Mouse (Mus musculus) layer of hippocampus, adult 18-20 months (tissue): Measurements from ENCODE around the gene Baiap3. TPM values are rescaled to one million over a fixed set of nuclear protein-coding genes. Genes with fewer than 3 reads are reported as not detected.

Experiments
- DNase-seq, 2 experiments: peaks; one replicate each; pipeline ENCODE4 v3.0.0; 2022; ENCODE audit warnings: low spot score in 2 of 2
- long read RNA-seq: library from polyadenylated mRNA; stranded (forward); transcript quantifications from one replicate; pipeline ENCODE4 v2.0.0, GENCODE M21; 2021
- total RNA-seq, 2 experiments: library from RNA; stranded (reverse); gene quantifications; 2 replicates each; pipeline ENCODE4 v1.2.3; 2021

Gene Baiap3
- total RNA-seq = 1 to 10 TPM; 5.8 to 7.8 TPM
- long read RNA-seq, full-length matches to known transcripts = 2 of 6 reads
- long read RNA-seq, partial matches to known transcripts = 2 of 6 reads
- long read RNA-seq, other reads (novel, unspliced or antisense) = 2 of 6 reads

DNA sequence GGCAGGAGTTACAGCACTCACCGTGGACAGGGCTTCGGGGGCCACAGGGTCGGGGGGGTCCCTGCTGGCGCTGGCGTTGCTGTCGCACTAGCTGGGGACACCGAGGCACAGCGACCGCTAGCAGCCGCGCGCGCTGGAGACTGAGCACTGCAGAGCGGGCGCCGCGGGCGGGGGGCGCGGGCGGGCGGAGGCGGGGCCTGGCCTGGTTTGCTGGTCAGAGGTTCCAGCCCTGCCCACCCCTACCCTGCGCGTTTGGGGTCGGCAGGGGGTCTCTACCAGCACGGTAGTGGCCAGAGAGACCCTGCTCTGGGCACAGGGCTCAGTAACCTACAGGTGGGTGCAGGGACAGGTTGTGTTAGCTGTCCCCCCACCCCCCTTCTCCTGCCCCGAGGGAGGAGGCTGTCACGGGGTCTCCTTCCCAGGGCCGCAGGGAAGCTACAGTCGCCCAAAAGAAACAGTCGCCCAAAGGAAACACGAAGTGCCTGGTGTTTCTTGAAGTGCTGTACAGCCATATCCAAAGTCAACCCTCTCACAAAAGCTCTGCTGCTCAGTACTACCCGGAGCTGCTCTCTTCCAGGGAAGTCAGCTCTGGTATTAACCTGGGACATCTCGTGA, at the start of gene Baiap3:
TSS of gene Baiap3 (minus strand) at position 225 of the 615 bp plus-strand sequence.
- DNase-seq = no peak

DNA sequence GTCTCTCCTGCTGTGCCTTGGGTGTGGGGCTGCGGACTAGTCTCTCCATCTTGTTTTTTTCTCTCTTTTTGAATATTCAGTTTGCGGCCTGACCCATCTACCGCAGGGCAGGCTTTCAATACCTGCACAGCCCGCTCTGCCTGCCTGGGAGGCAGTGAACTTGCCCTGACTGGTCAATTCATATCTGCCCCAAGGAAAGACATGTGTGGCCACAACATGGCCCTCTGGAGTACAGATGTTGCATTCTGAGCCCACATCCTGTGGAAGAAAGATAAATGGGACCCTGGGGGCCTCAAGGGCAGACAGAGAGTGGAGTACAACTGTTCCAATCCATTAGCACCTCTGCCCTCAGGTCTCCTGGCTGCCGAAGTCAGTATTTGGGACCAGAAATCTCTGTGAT, 41.9 kb upstream of the Baiap3 start, which contains the start of gene Prss34:
TSS of gene Prss34 (plus strand) at position 301 of the 400 bp plus-strand sequence.
- DNase-seq = no peak

DNA sequence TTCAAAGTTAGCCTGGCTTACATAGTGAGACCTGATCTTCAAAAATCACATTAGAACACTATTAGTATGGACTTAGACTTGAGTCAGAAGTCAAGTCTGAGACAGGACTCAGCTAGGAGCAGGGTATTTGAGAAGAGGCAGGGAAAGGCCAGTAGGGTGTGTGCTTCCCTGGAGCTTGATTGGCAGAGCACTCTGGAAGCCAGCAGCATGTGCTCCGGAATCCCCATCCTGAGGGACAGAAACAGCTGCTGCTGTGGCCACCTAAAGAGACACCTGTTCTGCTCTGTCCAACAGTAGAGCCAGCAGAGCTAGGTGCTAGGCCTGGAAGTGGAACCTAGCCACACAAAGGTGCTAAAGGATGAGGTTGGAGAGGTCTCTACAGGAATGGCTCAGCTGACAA, 37.9 kb upstream of the Baiap3 start:
- no peak for DNase-seq

DNA sequence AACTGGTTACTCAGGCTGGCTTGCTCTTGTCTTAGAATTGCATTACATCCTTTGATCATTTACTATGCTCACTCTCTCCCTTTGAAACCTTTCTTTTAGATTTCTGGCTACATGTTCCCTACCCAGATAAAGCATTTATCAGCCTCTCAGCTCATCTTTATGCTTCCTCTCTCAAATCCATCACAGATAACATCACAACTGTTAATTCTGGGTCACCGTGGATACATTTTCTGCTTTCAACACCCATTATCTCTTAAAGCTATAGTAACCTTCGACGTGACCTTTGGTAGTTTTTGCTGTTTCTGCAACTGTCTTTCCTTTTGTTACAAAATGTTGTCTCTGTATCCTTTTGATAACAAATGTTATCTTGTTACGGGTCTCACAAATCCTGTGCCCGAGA, 37.3 kb upstream of the Baiap3 start:
- no peak for DNase-seq

DNA sequence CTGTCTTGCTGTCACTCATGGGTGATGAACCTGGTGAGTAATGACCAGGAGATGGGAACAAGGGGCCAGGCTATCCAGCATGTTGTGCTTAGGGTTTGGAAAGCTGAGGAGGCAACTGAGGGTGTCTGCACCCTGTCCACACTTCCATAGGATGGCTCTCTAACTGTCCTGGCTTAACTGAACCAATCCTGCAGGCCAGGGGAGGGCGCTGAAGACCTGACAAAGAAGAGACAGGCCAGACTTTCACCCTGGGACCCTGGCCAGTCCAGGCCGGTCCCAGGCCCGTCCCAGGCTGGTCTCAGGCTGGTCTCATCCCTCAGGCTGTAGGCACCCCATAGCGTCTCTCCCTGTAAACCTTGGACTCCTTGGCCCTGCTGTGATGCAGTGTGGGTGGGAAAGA, 34.2 kb upstream of the Baiap3 start:
- DNase-seq = no peak

DNA sequence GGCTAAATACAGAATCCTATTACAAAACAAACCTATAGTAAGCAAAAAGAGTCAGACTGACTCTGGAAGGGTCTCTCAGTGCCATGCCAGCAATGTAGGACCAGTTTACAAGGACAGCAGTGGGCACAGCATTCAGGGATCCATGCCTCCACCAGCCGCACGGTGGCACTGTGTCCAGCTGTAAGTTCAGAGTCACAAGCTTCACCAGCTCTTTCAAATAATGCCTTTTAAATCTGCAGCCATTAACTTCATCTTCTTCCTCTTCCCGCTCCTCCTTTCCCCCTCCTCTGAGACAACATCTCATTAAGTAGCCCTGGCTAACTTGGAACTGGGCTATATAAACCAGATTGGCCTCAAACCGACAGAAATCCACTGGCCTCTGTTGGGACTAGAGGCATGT, 32.7 kb upstream of the Baiap3 start:
- DNase-seq = peak in 1 of 2 experiments; percentile 60

DNA sequence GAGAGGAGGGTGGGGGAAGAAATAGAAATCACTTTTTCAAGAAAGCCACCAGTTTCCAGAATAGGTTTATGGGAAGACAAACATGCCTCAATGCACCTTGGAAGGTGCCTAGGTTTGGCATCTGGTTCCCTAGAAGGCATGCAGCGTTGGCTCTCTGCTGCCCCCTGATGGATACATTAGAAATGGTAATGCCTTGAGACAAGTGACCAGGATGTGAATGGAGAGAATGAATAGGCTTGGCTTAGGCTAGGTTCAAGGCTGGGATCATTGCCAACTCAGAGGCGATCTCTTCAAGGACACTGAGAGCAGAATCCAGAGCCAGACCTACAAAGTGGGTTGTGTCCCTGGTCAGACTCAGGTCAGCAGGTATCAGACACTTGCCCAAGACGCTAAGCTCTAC, 28.9 kb upstream of the Baiap3 start:
- peak in 1 of 2 experiments; percentile 54 for DNase-seq

DNA sequence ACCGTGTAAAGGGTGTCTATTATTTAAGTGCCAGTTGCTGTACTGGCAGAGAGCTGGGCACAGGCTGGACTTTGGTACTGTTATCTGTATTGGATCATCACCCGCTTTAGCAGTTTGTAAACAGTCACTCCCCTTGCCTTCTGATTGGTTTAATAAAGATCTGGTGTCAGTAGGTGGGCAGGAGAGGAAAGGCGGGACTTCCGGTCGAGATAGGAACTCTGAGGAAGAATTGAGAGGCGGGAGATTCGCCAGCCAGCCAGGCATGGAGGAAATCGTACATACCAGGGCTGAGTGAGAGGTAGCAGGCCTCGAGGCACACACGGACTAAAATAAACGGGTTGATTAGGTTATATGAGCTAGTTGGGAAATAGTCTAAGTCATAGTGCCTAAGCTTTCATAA, 26.0 kb upstream of the Baiap3 start:
- DNase-seq = peak in 1 of 2 experiments; percentile 16

DNA sequence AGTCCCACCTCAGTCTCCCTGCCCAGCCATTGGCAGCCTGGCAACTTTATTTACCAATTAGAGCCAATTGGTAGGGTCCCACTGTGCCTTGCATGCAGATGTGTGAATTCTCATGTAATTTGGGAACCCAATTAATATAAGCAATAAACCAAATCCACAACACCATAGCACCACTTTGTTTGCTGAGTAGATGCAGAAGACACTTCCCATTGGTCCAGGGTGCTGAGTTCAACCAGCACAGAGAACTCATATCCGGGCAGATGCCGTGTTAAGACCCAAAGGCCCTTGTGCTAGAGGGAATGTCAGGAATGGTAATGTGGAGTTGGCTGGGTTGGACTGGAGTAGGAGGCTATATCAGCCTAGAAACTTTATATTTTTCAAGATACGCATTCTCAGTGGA, 19.7 kb upstream of the Baiap3 start:
- DNase-seq = no peak

DNA sequence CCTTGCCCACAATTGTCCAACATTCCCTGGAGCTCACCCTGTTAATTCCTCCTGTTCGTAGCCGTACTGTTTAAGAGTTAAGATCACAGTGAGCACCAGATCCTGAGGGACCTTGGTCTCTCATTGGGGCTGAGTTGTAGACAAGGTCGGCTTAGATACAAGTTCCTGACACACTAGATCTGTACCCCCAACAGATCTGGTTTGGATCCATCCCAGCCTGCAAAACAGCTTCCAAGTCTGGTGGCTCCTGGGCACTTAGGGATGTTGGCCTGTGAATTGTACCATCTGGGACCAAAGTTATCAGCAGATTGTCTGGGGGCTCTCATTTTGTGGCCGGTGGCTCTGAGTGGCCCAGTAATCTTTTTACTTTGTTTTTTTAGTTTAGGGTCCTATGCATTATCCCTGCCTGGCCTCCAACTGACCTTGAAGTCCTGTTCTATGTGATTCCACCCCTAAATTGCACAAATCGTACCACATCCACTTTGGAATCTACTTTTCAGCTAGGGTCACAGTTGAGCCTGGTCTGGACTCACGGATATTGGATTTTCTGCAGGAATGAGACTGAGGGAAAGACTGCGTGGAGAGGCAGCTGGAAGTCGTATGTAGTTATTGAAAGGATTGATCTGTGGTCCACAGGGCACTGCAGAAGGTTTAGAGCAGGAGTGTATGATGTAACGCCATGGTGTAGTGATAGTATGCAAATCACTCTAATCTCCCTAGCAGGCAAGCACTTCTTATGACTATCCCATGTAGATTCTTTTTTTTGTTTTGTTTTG, 18.6 kb upstream of the Baiap3 start, which contains the start of gene Ube2i:
TSS of gene Ube2i (minus strand) at position 52 of the 776 bp plus-strand sequence.
- DNase-seq = no peak

DNA sequence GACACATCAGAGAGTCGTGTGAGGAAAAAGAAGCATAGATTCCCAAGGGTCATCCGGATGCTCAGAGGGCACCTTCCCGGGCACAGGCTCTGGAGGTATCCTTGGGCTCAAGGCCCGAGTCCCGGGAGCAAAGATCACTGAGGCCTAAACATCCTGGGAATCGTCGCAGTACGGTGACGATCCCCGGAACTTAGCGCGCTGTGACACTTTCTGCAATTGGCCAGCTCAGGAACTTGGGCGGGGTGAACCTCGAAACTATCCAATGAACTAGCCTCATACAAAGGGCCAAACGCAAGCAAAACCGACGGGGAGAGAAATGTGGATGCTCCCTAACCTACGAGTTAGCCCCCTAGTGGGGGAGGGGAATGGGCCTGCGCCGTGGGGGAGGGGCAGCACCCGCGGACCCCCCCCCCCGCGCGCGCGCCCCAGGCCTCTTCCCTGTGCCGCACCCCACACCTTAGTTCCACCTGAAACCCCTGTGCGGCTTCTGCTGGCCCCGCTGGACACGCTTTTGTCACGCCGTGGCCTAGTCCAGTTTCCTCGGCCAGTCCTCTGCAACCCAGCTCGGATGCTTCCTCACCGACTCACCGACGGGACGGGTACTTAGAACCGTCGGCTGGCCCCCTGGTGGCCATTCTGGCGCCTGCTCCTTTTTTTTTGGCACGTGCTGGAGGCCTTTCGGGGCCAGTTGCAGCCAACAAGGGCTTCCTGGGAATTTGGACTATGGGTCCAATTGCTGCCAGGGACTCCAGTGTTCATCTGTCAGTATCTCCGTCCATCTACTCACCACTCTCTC, 17.7 kb upstream of the Baiap3 start:
- peak; percentile 93 to 98 for DNase-seq

DNA sequence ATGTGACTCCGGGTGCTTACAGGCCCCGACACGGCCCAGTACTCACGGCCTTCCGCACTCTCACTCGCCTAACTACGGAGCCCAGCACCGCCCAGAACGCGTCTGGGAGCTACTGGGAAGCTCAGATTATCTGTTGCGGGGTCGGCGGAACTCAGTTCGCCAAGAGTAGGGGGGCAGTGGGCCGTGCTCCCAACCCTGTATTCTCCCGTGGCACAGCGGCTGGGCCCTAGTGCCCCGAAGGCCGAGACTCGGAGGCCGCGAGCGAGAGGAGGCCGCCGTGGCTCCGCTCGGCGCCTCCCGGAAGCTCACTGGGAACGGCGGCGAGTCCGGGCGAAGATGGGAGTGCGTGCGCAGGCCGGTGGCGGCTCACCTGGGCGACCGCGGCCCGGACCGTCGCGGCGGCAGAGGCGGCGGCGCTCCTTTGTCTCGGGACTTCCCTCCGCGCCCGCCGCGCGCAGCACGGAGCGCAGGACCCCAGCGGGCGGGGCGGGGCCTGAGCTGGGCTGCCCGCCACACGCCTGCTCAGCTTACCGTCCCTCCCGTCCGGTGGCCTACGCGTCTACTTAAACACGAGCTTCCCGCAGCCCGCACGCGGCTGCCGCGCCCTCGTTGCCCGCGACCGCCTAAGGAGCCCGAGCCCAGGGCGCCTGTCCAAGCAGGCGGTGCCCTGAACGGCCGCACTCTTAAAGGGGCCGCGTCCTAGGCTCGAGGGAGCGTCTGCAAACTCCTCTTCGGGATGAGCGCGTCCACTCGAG, 17.0 kb upstream of the Baiap3 start:
- DNase-seq = peak; percentile 89 to 95

DNA sequence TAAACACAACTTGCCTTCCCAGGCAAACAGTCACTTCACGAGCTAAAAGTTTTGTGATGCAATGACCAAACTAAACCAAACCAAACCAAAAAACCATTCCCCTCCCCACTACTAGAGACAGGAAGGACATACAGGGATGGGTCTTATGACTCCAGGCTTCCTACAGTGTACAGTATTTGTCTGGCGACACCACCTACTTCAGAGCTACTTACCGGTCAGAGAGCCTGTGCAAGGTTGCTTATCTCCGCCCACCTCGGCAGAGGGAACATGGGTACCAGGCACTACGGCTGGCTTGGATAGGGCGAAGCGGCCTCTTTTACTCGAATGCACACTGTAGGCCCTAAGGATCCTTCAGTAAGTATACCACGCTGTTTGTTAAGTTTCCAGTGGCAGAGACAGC, 16.2 kb upstream of the Baiap3 start:
- no peak for DNase-seq

DNA sequence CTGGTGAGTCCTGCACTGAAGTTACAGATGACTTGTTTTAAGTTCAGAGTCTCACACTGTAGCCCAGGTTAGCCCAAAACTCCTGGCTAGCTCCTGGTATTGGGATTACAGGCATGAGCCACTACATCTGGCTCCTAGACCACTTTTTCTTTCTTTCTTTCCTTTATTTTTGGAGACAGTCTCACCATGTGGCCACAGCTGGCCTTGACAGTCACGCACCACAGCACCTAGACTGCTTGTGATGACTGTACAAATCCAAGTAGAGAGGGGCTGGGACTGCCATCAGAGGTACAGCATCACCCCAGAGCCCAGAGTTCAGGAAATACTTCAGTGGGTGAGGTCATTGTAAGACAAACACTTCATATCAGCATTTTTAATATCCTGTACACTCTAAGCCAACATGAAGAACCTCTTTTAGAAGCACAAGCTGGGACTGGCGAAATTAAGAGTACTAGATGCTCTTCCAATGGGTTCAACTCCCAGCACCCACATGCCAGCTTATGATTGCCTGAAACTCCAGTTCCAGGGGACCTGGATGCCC, 14.7 kb upstream of the Baiap3 start:
- no peak for DNase-seq

DNA sequence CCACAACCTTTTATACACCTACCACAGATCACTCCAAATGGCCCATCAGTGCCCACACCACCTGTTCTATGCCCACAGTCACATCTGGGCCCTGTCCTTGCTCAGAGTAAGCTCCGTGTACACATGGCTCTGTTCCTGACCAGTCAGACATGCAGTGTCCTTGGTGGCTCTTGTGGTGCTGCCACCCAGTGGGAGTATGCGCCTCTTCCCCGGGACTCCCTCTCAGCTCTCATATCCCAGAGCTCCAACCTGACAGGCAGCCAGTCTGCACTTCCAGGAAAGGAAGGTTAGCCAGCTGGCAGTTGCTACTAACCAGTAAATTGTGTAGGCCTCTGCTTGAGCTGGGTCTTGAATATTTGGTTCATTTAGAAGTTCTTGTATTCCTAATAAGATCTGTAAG, 8.3 kb upstream of the Baiap3 start:
- peak; percentile 37 to 57 for DNase-seq

DNA sequence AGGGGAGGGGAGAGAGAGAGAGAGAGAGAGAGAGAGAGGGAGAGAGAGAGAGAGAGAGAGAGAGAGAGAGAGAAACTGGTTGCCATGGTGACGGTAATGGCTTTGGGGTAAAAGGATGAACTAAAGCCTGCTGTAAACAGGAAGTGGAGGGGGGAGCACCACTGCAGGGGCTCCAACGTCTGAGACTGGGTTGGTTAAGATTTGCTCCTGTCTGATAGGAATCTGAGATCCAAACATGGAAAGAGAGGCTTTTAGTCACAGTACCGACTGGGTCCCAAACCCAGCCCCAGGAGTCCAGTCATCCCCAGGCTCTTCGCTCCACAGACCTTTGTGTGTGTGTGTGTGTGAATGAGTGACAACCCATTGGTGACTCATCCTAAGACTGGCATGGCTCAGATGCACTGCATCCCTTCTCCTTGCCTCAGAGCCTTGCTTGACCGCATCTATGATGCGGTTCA, 1.7 kb upstream of the Baiap3 start:
- no peak for DNase-seq

DNA sequence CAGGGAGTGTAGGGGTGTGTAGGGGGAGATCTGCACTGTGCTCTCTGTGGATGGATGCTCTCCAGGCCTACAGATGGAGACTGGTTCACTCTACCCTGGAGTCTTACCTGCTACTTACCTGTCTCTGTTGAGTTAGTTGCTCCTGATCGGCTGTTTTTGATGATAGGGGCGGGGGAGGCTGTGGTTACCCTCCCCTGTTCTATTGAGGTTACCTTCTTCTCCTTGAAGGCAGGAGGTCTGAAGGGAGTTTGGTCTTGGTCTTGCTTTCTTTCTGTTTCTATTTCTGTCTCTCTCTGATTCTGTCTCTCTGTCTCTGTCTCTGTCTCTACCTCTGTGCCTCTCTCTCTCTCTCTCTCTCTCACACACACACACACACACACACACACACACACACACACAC, 1.1 kb downstream of the Baiap3 start:
- DNase-seq = no peak

DNA sequence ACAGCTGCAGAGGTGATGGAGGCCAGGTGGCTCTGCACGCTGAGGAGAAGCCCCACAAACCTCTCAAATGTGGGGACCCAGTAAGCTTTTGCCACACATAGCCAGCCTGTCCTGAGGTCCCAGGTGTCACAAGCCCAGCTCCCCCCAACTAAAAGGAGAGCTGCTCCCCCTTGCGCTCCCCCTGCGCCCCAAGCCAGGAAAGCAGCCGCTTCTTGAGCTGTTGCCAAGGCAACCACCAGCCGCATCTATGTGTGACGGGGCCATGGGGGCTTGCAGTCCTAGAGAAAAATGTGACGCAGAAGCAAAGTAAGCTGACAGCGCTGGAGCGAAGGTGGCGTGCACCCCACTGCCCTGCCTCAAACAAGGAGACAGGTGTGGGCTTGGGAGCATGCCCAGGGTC, 2.4 kb downstream of the Baiap3 start:
- peak in 1 of 2 experiments; percentile 58 for DNase-seq

DNA sequence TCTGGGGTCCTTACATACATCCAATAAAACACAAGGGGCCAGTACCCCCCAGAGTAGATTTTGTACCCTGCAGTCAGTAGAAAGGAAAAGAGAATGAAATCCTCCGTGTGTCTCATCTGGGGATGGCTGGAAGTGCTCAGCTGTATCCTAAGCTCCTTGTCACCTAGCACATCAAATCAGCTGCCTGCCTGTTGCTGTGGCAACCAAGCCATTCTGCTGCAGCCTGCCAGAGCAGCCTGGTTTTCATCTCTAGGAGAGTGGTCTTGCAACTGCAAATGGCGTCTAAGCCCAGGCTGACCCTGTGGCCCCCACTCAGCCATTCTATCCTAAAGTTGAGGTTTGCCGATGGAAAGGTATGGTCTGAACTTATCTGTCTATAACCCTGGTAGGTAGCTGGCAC, 3.5 kb downstream of the Baiap3 start:
- no peak for DNase-seq

DNA sequence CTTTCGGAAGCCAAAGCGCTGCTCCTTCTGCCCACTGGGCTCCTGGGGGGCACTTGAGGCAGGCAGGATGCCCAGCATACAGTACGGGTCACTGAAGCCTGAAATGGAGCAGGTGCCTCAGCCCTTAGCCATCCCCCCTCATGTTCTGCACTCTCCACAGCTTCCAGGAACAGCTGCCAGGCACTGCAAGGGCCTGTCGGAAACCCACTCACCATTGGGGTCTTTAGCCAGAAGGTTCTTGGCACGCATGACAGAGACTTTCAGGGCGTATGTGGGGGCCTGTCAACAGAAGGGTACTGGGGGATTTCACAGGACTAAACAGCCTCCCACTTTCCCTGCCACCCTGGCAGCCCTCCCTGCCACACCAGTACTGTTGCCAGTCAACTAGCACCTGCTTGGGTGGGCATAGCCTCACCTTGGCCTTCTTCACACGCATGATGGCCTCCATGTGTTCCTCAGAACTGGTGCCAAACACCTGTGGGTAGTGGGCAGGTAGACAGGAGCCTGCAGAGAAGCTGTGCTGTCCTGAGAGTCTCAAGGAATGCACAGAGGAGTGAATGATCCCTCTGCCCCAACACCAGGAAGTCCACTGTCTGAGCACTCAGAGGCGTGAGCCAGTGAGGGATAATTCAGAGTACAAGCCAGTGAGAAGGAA, 5.9 kb downstream of the Baiap3 start:
- no peak for DNase-seq
